Mouse (Mus musculus): ENCODE data around the gene Copz1.

The Copz1 gene

GRCm38 (mm10) chr15:103308056-103308875, 35.8 kb downstream of the Copz1 start:
- in situ Hi-C loops (cut with MboI): loop anchor here (25.0 kb wide), 1 partner anchor 321 kb away; the partner anchor contains the start of genes Hoxc6, Hoxc8 and Hoxc9

- in situ Hi-C loops (cut with MboI): loop anchor here (25.0 kb wide), 1 partner anchor 322 kb away; the partner anchor contains the start of genes Hoxc6, Hoxc8 and Hoxc9
Measured at GRCm38 (mm10) chr15:103308876-103309580, 36.5 kb downstream of the Copz1 start.

GRCm38 (mm10) chr15:103310365-103310910, 37.9 kb downstream of the Copz1 start, which contains the start of gene Gpr84:
Gene Gpr84 (minus strand): TSS chr15:103310612.
- in situ Hi-C loops (cut with MboI): loop anchor here (25.0 kb wide), 1 partner anchor 323 kb away; the partner anchor contains the start of genes Hoxc6, Hoxc8 and Hoxc9

- in situ Hi-C loops (cut with MboI): loop anchor here (25.0 kb wide), 1 partner anchor 326 kb away; the partner anchor contains the start of genes Hoxc6, Hoxc8 and Hoxc9
Measured at GRCm38 (mm10) chr15:103313495-103314095, 41.1 kb downstream of the Copz1 start.

- in situ Hi-C loops (cut with MboI): loop anchor here (25.0 kb wide), 1 partner anchor 327 kb away; the partner anchor contains the start of genes Hoxc6, Hoxc8 and Hoxc9
Measured at GRCm38 (mm10) chr15:103314181-103314580, 41.7 kb downstream of the Copz1 start.

GRCm38 (mm10) chr15:103315011-103315502, 42.5 kb downstream of the Copz1 start:
- in situ Hi-C loops (cut with MboI): loop anchor here (25.0 kb wide), 1 partner anchor 328 kb away; the partner anchor contains the start of genes Hoxc6, Hoxc8 and Hoxc9

GRCm38 (mm10) chr15:103315979-103316776, 43.7 kb downstream of the Copz1 start:
- in situ Hi-C loops (cut with MboI): loop anchor here (25.0 kb wide), 1 partner anchor 329 kb away; the partner anchor contains the start of genes Hoxc6, Hoxc8 and Hoxc9

GRCm38 (mm10) chr15:103317120-103317519, 44.6 kb downstream of the Copz1 start:
- in situ Hi-C loops (cut with MboI): loop anchor here (25.0 kb wide), 1 partner anchor 330 kb away; the partner anchor contains the start of genes Hoxc6, Hoxc8 and Hoxc9

GRCm38 (mm10) chr15:103317731-103318130, 45.2 kb downstream of the Copz1 start:
- in situ Hi-C loops (cut with MboI): loop anchor here (25.0 kb wide), 1 partner anchor 330 kb away; the partner anchor contains the start of genes Hoxc6, Hoxc8 and Hoxc9

GRCm38 (mm10) chr15:103318201-103318816, 45.8 kb downstream of the Copz1 start:
- in situ Hi-C loops (cut with MboI): loop anchor here (25.0 kb wide), 1 partner anchor 331 kb away; the partner anchor contains the start of genes Hoxc6, Hoxc8 and Hoxc9

- in situ Hi-C loops (cut with MboI): loop anchor here (25.0 kb wide), 1 partner anchor 334 kb away; the partner anchor contains the start of genes Hoxc6, Hoxc8 and Hoxc9
Measured at GRCm38 (mm10) chr15:103321076-103321475, 48.6 kb downstream of the Copz1 start.

GRCm38 (mm10) chr15:103322396-103322795, 49.9 kb downstream of the Copz1 start:
- in situ Hi-C loops (cut with MboI): loop anchor here (25.0 kb wide), 1 partner anchor 335 kb away; the partner anchor contains the start of genes Hoxc6, Hoxc8 and Hoxc9

GRCm38 (mm10) chr15:103323070-103323454, 50.5 kb downstream of the Copz1 start:
- in situ Hi-C loops (cut with MboI): loop anchor here (25.0 kb wide), 1 partner anchor 336 kb away; the partner anchor contains the start of genes Hoxc6, Hoxc8 and Hoxc9

- in situ Hi-C loops (cut with MboI): loop anchor here (25.0 kb wide), 1 partner anchor 336 kb away; the partner anchor contains the start of genes Hoxc6, Hoxc8 and Hoxc9
Measured at GRCm38 (mm10) chr15:103323455-103324247, 51.1 kb downstream of the Copz1 start.

GRCm38 (mm10) chr15:103333081-103333615, 60.6 kb downstream of the Copz1 start:
- in situ Hi-C loops (cut with MboI): no loop called here

- in situ Hi-C loops (cut with MboI): no loop called here
Measured at GRCm38 (mm10) chr15:103333738-103334137, 61.2 kb downstream of the Copz1 start.

- in situ Hi-C loops (cut with MboI): no loop called here
Measured at GRCm38 (mm10) chr15:103334194-103334593, 61.7 kb downstream of the Copz1 start.

GRCm38 (mm10) chr15:103335040-103335439, 62.5 kb downstream of the Copz1 start:
- in situ Hi-C loops (cut with MboI): no loop called here
